Mouse (Mus musculus) bone marrow macrophage, adult 2 months (primary cell): ENCODE results near the gene Xrcc6.

Experiments
- CTCF ChIP-seq: IDR thresholded peaks from 2 replicates; pipeline ENCODE4 v1.5.1; 2012; ENCODE audit warnings: low read depth, mild to moderate bottlenecking, low read length, moderate library complexity
- POLR2A ChIP-seq: IDR thresholded peaks from 2 replicates; pipeline ENCODE4 v1.6.1; 2012; ENCODE audit warnings: mild to moderate bottlenecking, low read depth, low read length, borderline replicate concordance

- TF ChIP-seq POLR2A: no peak
- TF ChIP-seq CTCF: no peak
Observed at GRCm38 (mm10) chr15:82086131-82086530, 98.5 kb downstream of the Xrcc6 start.
